Mouse (Mus musculus): Measurements from ENCODE around the gene Nbr1.

DNA sequence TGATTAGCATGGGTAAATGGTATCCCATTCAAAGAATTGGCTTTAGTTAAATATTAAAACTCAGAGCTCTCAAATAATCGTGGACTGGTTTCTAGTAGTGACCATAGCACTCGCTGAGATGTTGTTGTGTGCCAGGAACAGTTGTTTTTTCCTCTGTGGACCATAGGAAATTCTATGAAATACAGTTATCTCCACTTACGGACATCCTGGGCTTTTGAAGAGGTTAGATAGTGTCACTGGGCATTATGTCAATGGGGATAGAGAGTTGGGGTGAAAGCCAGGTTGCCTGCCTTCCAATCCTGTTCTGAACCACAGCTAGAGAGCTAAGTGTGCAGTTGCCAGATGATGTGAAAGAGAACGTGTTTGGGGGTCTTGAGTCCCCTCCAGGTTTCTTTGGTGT is 33.9 kb downstream of the Nbr1 start:
- TF ChIP-seq CTCF (IDR thresholded peaks at IDR 0.05; ENCODE audit: insufficient read depth, low read depth, low read length) (no peak), POLR2A (IDR thresholded peaks at IDR 0.05; ENCODE audit: insufficient read depth, low read depth, low read length) (no peak)

Measured in olfactory bulb, adult 2 months (tissue).